Mouse (Mus musculus) large intestine, adult 2 months (tissue): ENCODE data around the gene Zc3h6. TPM values are rescaled to one million over a fixed set of nuclear protein-coding genes. Genes with fewer than 3 reads are reported as not detected.

Source experiments
- polyA plus RNA-seq: library from polyadenylated mRNA; depleted of rRNA; stranded (reverse); fragments of >200 nt; gene quantifications from 2 replicates; pipeline ENCODE4 v1.2.3, GENCODE M21; 2012; rRNA removed

The Zc3h6 gene
- polyA plus RNA-seq, 1 experiment = 0.52 TPM

Other genes with a start within 250 kb of the Zc3h6 start
- 15.4 and 21.5 TPM in 2 replicates for gene Tmem87b, start 149.3 kb upstream of the Zc3h6 start, polyA plus RNA-seq
- gene Fbln7, start 104.4 kb upstream of the Zc3h6 start, polyA plus RNA-seq = 3.0 and 3.6 TPM in 2 replicates
- gene Zc3h8, start 23.3 kb upstream of the Zc3h6 start, polyA plus RNA-seq = 0.78 and 1.3 TPM in 2 replicates
- gene Gm10762, start 323 bp downstream of the Zc3h6 start, polyA plus RNA-seq = 1.3 and 1.8 TPM in 2 replicates
- 0.03 and 0.07 TPM in 2 replicates for gene Vinac1, start 80.8 kb downstream of the Zc3h6 start, polyA plus RNA-seq
- gene Ttl, start 98.5 kb downstream of the Zc3h6 start, polyA plus RNA-seq = 2.0 and 2.5 TPM in 2 replicates
- 15.9 and 21.0 TPM in 2 replicates for gene Polr1b, start 133.6 kb downstream of the Zc3h6 start, polyA plus RNA-seq
- gene Chchd5, start 162.3 kb downstream of the Zc3h6 start, polyA plus RNA-seq = 21.6 and 21.7 TPM in 2 replicates
- gene Slc20a1, start 231.4 kb downstream of the Zc3h6 start, polyA plus RNA-seq = 10.1 and 10.2 TPM in 2 replicates